Mouse (Mus musculus) MN1 (cell line): ENCODE data around the gene Ak5.
"Not testable (repeated sequence)": the region's sequence is repeated elsewhere in the genome, so short reads cannot be mapped to it uniquely, and the experiment has no call there.

Experiments
- DNase-seq: peaks from one replicate; pipeline ENCODE4 v3.0.0-alpha.2; 2016; ENCODE audit warnings: low spot score

Ak5 gene

GRCm38 (mm10) chr3:152625061-152625820 is 42.9 kb downstream of the Ak5 start:
- DNase-seq = no peak

GRCm38 (mm10) chr3:152620534-152620933 is 47.6 kb downstream of the Ak5 start:
- DNase-seq = no peak

- no peak for DNase-seq
Observed at GRCm38 (mm10) chr3:152620058-152620457, 48.1 kb downstream of the Ak5 start.

- no peak for DNase-seq
Observed at GRCm38 (mm10) chr3:152609076-152609475, 59.1 kb downstream of the Ak5 start.

- DNase-seq = peak; percentile 16
Observed at GRCm38 (mm10) chr3:152605849-152606248, 62.3 kb downstream of the Ak5 start.

GRCm38 (mm10) chr3:152599679-152600078 is 68.5 kb downstream of the Ak5 start:
- DNase-seq = no peak

GRCm38 (mm10) chr3:152596406-152597050 is 71.6 kb downstream of the Ak5 start:
- no peak for DNase-seq

GRCm38 (mm10) chr3:152592767-152593425 is 75.3 kb downstream of the Ak5 start:
- no peak for DNase-seq

GRCm38 (mm10) chr3:152590491-152590890 is 77.7 kb downstream of the Ak5 start:
- no peak for DNase-seq

GRCm38 (mm10) chr3:152589101-152589500 is 79.1 kb downstream of the Ak5 start:
- DNase-seq = not testable (repeated sequence)

GRCm38 (mm10) chr3:152587007-152587406 is 81.2 kb downstream of the Ak5 start:
- no peak for DNase-seq

- DNase-seq = no peak
Observed at GRCm38 (mm10) chr3:152586191-152586590, 82.0 kb downstream of the Ak5 start.

- DNase-seq = no peak
Observed at GRCm38 (mm10) chr3:152585581-152585980, 82.6 kb downstream of the Ak5 start.

GRCm38 (mm10) chr3:152583033-152583432 is 85.1 kb downstream of the Ak5 start:
- DNase-seq = no peak

GRCm38 (mm10) chr3:152581853-152582252 is 86.3 kb downstream of the Ak5 start:
- not testable (repeated sequence) for DNase-seq

GRCm38 (mm10) chr3:152579984-152580591 is 88.1 kb downstream of the Ak5 start:
- peak; percentile 9 for DNase-seq

GRCm38 (mm10) chr3:152578282-152579228 is 89.6 kb downstream of the Ak5 start:
- DNase-seq = no peak

GRCm38 (mm10) chr3:152577763-152578162 is 90.4 kb downstream of the Ak5 start:
- DNase-seq = no peak

GRCm38 (mm10) chr3:152577273-152577672 is 90.9 kb downstream of the Ak5 start:
- DNase-seq = no peak

GRCm38 (mm10) chr3:152569242-152569605 is 98.9 kb downstream of the Ak5 start:
- DNase-seq = no peak

- no peak for DNase-seq
Observed at GRCm38 (mm10) chr3:152568455-152569241, 99.5 kb downstream of the Ak5 start.
